Mouse (Mus musculus) B cell, adult (primary cell): ENCODE measurements around the gene Nudcd2. TPM values are rescaled to one million over a fixed set of nuclear protein-coding genes. Genes with fewer than 3 reads are reported as not detected.

ENCODE experiments used
- total RNA-seq: library from RNA; stranded (reverse); gene quantifications from 4 replicates; pipeline ENCODE4 v1.2.4, GENCODE M21; 2023; ENCODE audit not compliant: inconsistent age

The Nudcd2 gene
- 11.1 to 15.3 TPM (median 12.7 TPM) in 4 replicates for total RNA-seq

DNA sequence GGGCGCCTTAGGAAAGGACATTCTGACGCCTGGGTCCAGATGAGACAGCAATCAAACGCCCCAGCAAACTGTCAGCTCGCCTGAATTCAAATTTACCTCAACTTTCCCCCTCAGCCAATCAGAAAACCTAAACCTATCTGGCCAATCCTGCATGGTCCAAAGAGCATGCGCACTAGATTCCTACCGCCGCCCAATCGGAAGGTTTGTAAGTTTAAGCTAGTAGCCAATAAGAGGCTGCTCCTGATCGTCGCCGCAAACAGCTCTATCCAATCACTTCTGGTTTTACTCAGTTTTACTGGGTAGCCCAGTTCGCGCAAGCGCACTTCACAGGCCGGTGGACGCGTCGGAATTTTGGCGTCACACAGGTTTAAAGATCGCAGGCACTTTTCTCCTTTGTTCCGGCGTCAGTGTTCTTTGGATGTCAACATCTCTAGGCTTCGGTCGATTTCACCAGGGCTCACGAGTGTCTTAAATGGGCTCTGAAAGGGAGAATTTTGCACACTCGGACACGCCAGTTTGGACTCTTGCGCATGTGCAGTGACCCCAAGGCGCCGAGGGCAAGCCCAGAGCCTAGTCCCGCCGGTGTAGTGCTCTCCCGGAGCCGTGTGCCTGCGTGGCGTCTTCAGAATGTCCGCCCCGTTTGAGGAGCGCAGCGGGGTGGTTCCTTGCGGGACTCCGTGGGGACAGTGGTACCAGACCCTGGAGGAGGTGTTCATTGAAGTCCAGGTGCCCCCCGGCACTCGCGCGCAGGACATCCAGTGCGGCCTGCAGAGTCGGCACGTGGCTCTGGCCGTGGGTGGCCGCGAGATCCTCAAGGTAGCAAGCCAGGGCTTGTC is at the start of gene Nudcd2, which contains the start of gene Hmmr:
Gene Nudcd2, plus strand, starts transcription at position 329 of the 836 bp plus-strand sequence.
Gene Hmmr, minus strand, starts transcription at position 84 of the 836 bp plus-strand sequence.

DNA sequence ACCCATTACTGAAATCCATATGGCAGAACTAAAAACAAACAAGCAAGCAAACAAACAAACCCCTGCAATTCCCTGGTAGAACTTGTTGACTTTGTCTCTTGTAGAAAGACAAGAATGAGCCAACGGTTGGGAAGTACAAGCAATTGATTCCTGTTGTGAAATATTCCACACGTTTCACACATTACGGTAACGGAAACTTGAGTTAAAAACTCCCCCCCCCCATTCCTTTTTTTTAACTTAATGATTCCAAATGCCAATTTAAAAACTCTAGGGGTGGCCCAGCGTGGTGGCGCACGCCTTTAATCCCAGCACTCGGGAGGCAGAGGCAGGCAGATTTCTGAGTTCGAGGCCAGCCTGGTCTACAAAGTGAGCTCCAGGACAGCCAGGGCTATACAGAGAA is 38.4 kb upstream of the Nudcd2 start, which contains the start of gene Mat2b:
Gene Mat2b, minus strand, starts transcription at position 101 of the 400 bp plus-strand sequence.

DNA sequence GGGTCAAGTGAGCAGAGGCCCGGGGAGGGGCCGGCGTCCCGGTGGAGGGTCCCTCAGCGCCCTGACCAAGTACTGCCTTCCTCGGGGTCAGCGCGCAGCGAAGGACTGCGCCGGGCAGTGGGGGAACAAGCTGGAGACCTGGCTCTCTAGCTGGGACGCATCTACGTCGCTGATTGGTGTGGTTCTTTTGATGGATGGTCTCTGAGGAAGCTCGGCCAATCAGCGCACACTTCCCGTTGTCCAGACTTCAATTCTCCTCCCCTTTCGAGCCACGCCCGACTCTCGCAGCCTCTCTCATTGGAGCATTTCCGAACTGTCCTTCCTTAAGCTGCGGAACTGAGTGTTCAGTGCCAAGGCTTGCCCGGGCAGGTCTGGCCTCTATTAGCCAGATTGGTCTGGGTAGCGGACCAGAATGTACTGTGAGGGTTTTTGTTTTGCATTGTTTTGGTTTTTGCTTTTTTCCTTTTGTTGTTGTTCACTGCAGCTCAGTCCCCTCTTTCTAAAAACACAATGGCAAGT is 21.7 kb downstream of the Nudcd2 start, which contains the start of gene Ccng1:
Gene Ccng1, minus strand, starts transcription at position 203 of the 519 bp plus-strand sequence.

Other genes starting within 250 kb of the Nudcd2 start
- 88.6 to 95.3 TPM (median 94.4 TPM) in 4 replicates for gene Mat2b, start 38.5 kb upstream of the Nudcd2 start, total RNA-seq
- gene Hmmr, start 245 bp upstream of the Nudcd2 start, total RNA-seq, result 0.51 to 1.5 TPM (median 0.93 TPM) in 4 replicates
- 29.6 to 32.8 TPM (median 31.9 TPM) in 4 replicates for gene Ccng1, start 21.6 kb downstream of the Nudcd2 start, total RNA-seq